Mouse (Mus musculus): ENCODE measurements at regions not wholly inside any gene's neighbourhood (a gene's known extent, or its start where the extent isn't known, plus 50 kb on each side); places are given as distances from the start of the nearest gene placed in this dataset.
A peak's percentile ranks its signal among the peaks of the same experiment; 100 is the strongest.

DNA sequence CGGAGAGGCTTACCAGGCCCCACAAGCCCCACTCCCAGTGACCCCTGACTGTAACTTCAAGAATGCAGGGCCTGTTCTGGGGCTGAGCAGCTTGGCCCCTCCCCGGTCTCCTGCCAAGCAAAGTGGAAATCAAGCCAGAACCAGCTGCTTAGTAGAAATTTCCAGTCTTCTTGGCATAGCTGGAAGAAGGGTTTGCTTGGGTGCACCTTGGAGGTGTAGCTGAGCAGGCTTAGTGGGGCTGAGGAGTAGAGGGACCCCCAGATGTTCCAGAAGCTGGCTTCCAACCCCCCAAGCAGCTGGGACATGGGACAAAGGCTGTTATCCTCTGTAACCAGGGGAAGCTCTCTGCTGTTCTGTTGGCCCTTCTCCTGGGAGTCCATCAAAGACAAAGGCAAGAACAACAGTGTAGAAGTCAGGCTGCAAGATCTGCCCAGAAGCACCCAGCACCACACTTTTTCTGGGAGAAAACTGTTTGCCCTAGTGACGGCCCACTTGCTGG is 94.0 kb downstream of the 1700001O22Rik start:
- no peaks in the 10 kb centered on the region for H3K36me3 ChIP-seq (ENCODE audit: insufficient read depth, low read length)
- no peak overlapping the region for H3K4me3 ChIP-seq (ENCODE audit: low read depth, low read length)
- no peak overlapping the region for H3K4me2 ChIP-seq (ENCODE audit: low read depth, low read length, poor library complexity, severe bottlenecking)
- WGBS = 56% methylated on average over 3 of the region's 3 CpGs
- ATAC-seq (ENCODE audit: low FRiP score) = no peak
- peaks cover 30% of the 10 kb centered on the region for H3K4me1 ChIP-seq (ENCODE audit: insufficient read depth, low read length)
- no peak for TF ChIP-seq CTCF (IDR thresholded peaks at IDR 0.05)
- H3K9ac ChIP-seq (replicated peaks; ENCODE audit: low read length, poor library complexity, severe bottlenecking) = no peak overlapping the region
- DNase-seq (ENCODE audit: low spot score) = peak; percentile 34
- no peaks in the 10 kb centered on the region for H3K9me3 ChIP-seq (ENCODE audit: low read length)
- peak overlapping the region; percentile 94 for H3K27ac ChIP-seq (ENCODE audit: low read depth, low read length)
- no peaks in the 10 kb centered on the region for H3K27me3 ChIP-seq (ENCODE audit: insufficient read depth, low read length)

DNA sequence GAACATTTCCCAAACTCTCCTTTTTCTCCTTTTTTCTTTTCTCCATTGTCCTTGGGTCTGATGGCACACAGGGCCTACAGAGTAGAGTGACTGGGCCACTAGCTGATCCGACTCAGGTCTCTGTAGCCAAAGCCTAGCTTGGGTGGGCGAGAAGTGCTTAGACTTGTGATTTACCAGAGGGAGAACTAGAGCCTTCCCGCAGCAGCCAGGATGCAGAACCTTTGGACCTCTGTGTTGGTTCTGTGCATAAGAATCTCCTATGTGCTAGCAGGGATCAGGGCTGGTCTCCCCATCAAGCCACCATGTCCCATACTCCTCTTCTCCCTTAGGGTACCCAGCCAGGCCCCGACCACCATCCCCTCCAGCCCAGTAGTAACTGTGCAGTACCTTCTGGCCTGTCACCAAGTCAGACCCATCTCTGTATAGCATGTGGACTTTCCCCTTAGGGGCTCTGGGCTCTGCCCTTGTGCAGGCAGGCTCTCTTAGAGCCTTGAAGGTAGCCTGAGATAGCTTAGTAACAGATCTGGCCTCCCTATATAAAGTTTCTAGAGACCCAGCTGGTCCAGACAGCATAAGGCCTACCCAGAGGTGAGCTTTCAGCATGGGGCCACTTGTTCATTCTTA is 94.6 kb downstream of the 1700001O22Rik start:
- no peak for TF ChIP-seq CTCF (IDR thresholded peaks at IDR 0.05)
- Histone ChIP-seq H3K27me3 (ENCODE audit: insufficient read depth, low read length) (no peaks in the 10 kb centered on the region), H3K27ac (ENCODE audit: low read depth, low read length) (peak overlapping the region; percentile 94), H3K4me3 (ENCODE audit: low read depth, low read length) (no peak overlapping the region), H3K9ac (replicated peaks; ENCODE audit: low read length, poor library complexity, severe bottlenecking) (no peak overlapping the region), H3K4me2 (ENCODE audit: low read depth, low read length, poor library complexity, severe bottlenecking) (no peak overlapping the region), H3K9me3 (ENCODE audit: low read length) (no peaks in the 10 kb centered on the region), H3K36me3 (ENCODE audit: insufficient read depth, low read length) (no peaks in the 10 kb centered on the region), H3K4me1 (ENCODE audit: insufficient read depth, low read length) (peaks cover 30% of the 10 kb centered on the region)
- DNase-seq (ENCODE audit: low spot score) = no peak
- WGBS = 65% methylated on average over 4 of the region's 4 CpGs
- no peak for ATAC-seq (ENCODE audit: low FRiP score)

DNA sequence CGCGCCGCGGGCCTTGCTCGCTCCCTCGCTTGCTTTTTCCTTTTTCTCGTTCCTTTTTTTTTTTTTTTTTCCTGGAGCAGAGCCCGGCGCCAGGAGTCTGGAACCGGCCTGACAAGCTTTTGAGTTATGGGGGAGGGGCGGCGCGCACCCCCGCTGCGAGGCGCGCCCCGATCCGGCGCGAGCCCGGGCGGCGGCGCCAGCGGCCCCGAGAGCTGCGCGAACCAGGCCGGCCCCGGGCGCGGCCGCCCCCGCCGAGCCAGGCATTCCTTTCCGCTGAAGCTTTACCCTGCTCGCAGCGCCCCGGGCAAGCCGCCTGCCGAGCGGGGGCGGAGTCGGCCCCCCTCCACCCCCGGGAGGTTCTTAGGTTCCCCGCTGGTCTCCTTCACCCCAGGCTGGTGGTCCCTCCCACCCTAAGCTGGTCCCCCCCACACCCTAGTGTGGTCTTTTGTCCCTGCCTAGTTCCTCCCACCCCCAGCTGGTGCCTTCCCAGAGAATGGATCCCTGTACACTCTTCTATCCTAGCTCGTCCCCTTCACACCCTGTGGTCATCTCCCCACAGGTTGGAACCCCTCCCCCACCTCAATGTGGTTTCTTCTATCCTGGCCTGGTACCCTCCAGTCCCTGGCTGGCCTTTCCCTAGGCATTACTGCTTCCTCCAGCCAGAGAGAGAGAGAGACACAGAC is 95.3 kb downstream of the 1700001O22Rik start:
- H3K9ac ChIP-seq (replicated peaks; ENCODE audit: low read length, poor library complexity, severe bottlenecking) = peak overlapping the region; percentile 65
- no peaks in the 10 kb centered on the region for H3K36me3 ChIP-seq (ENCODE audit: insufficient read depth, low read length)
- H3K9me3 ChIP-seq (ENCODE audit: low read length) = no peaks in the 10 kb centered on the region
- ATAC-seq (ENCODE audit: low FRiP score) (peak; percentile 52), DNase-seq (ENCODE audit: low spot score) (peak; percentile 69)
- TF ChIP-seq CTCF (IDR thresholded peaks at IDR 0.05) = no peak
- WGBS = 0% methylated on average over 29 of the region's 48 CpGs
- H3K27me3 ChIP-seq (ENCODE audit: insufficient read depth, low read length) = no peaks in the 10 kb centered on the region
- peak overlapping the region; percentile 94 for H3K27ac ChIP-seq (ENCODE audit: low read depth, low read length)
- H3K4me2 ChIP-seq (ENCODE audit: low read depth, low read length, poor library complexity, severe bottlenecking) = peak overlapping the region; percentile 56
- H3K4me1 ChIP-seq (ENCODE audit: insufficient read depth, low read length) = peaks cover 30% of the 10 kb centered on the region
- H3K4me3 ChIP-seq (ENCODE audit: low read depth, low read length) = peak overlapping the region; percentile 23

DNA sequence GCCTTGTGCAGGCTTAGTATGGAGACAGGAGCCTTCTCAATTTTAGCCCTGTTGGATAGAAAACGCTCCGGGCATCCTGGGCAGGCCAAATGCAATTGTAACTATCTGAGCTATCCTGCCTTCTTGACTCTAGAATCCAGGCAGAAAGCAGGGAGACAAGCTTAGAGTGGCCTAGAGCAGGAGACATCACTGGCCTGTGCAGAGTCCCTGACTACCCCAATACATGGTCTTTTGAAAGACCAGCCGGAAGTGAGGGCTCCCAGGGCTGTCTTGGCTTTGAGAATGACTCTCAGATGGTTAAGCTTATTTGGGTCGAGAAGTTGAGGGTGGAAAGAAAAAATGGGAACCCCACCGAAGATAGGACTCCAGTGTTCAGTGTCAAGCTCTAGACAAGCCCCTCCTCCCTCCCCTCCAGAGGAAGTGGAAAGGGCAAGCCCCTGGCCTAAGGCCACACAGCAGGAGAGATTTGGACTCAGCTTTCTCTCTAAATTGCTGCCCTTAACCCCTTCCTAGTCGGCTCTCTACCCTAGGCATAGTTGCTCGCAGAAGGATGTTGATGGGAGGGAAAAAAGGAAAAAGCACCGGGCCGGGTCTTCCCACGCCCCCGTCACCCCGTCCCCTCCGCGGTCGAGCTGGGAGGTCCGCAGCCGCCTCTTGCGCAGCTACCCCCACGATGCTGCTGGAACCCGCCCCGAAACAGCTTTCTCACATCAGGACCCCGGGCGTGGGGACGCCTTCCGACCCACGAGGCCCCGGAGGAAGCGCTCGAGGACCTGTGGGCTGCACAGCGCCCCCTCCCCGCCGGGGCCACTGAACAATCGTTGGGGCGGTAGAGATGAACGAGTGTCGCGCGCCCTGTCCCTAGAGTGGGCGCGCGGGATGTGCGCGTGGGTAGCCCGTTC is 96.1 kb downstream of the 1700001O22Rik start:
- peaks cover 30% of the 10 kb centered on the region for H3K4me1 ChIP-seq (ENCODE audit: insufficient read depth, low read length)
- peak overlapping the region; percentile 65 for H3K9ac ChIP-seq (replicated peaks; ENCODE audit: low read length, poor library complexity, severe bottlenecking)
- H3K36me3 ChIP-seq (ENCODE audit: insufficient read depth, low read length) = no peaks in the 10 kb centered on the region
- H3K9me3 ChIP-seq (ENCODE audit: low read length) = no peaks in the 10 kb centered on the region
- WGBS = 3% methylated on average over 41 of the region's 44 CpGs
- ATAC-seq (ENCODE audit: low FRiP score) = peak; percentile 4; the same call in 1 of the 2 replicates
- peak overlapping the region; percentile 94 for H3K27ac ChIP-seq (ENCODE audit: low read depth, low read length)
- H3K4me2 ChIP-seq (ENCODE audit: low read depth, low read length, poor library complexity, severe bottlenecking) = peak overlapping the region; percentile 56
- H3K4me3 ChIP-seq (ENCODE audit: low read depth, low read length) = peak overlapping the region; percentile 23
- no peaks in the 10 kb centered on the region for H3K27me3 ChIP-seq (ENCODE audit: insufficient read depth, low read length)
- peak; percentile 30; the same call in 1 of the 2 replicates for TF ChIP-seq CTCF (IDR thresholded peaks at IDR 0.05)
- peak; percentile 65 for DNase-seq (ENCODE audit: low spot score)

DNA sequence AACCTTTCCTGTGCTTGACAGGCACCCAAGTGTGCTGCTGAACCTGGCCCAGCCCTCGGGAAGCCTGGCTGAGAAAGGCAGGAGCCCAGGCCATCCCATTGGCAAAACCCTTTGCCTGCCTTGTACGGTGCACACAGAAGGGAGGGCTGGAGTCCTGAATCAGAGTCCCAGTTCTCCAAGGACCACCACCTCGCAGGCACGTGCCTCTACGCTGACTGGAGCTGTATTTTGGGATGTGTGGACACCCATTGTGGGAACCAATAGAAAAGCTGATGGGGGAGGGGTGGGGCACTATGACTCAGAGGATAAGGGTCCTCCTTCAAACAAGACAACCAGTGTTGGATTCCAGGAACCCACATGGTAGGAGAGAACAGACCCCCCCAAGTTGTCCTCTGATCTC is 97.4 kb downstream of the 1700001O22Rik start:
- ATAC-seq (ENCODE audit: low FRiP score) (no peak), DNase-seq (ENCODE audit: low spot score) (no peak)
- H3K9me3 ChIP-seq (ENCODE audit: low read length) = no peaks in the 10 kb centered on the region
- no peak for TF ChIP-seq CTCF (IDR thresholded peaks at IDR 0.05)
- no peaks in the 10 kb centered on the region for H3K27me3 ChIP-seq (ENCODE audit: insufficient read depth, low read length)
- H3K4me3 ChIP-seq (ENCODE audit: low read depth, low read length) = no peak overlapping the region
- H3K36me3 ChIP-seq (ENCODE audit: insufficient read depth, low read length) = no peaks in the 10 kb centered on the region
- H3K4me1 ChIP-seq (ENCODE audit: insufficient read depth, low read length) = peaks cover 19% of the 10 kb centered on the region
- no peak overlapping the region for H3K4me2 ChIP-seq (ENCODE audit: low read depth, low read length, poor library complexity, severe bottlenecking)
- no peak overlapping the region for H3K9ac ChIP-seq (replicated peaks; ENCODE audit: low read length, poor library complexity, severe bottlenecking)
- 74% methylated on average over 5 of the region's 5 CpGs for WGBS
- H3K27ac ChIP-seq (ENCODE audit: low read depth, low read length) = no peak overlapping the region

All from midbrain, postnatal 0 days (tissue).